Mouse (Mus musculus): ENCODE measurements around the gene Pias1.

- TF ChIP-seq FLI1 (IDR thresholded peaks at IDR 0.05; ENCODE audit: low read length) (no peak), GATA1 (IDR thresholded peaks at IDR 0.05; ENCODE audit: borderline replicate concordance, low read length) (no peak)
Observed at GRCm38 (mm10) chr9:62917059-62917458, 70.7 kb downstream of the Pias1 start.

All from megakaryocyte, embryonic 14.5 days (primary cell).